Mouse (Mus musculus) lung, adult 18-20 months (tissue): ENCODE measurements around the gene Fkrp.

ENCODE experiments used
- DNase-seq, 2 experiments: peaks; one replicate each; pipeline ENCODE4 v3.0.0; 2022; ENCODE audit warnings: mixed read lengths in 2 of 2

The Fkrp gene

DNA sequence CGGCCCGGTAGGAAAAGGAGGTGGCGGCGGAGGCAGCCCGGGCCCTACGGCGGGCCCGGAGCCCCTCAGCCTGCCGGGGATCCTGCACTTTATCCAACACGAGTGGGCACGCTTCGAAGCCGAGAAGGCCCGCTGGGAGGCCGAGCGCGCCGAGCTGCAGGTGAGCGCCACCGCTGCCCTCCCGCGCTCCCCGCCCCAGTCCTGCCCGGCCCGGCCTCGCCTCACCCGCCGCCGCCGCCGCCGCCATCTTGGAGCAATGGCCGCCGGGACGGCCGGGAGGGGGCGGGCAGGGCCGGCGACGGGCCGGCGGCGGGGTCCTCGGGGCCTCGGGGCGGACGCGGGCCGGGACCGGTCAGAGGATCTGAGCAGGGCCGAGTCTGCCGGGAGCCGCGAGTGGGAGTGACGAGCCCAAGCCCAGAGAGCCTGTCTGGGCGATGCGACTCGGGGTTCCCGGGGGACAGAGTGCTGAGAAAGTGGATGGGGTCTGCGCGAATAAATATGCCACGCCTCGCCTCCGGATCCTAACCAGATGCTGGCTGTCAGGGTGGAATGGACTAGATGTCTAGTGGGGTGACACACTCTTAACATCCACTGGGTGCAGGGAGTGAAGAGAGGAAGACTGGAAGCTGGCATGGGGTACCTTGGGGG, at the start of gene Fkrp:
Fkrp (minus strand) TSS at position 258 of the 648 bp plus-strand sequence.
- peak; percentile 40 to 42 for DNase-seq

DNA sequence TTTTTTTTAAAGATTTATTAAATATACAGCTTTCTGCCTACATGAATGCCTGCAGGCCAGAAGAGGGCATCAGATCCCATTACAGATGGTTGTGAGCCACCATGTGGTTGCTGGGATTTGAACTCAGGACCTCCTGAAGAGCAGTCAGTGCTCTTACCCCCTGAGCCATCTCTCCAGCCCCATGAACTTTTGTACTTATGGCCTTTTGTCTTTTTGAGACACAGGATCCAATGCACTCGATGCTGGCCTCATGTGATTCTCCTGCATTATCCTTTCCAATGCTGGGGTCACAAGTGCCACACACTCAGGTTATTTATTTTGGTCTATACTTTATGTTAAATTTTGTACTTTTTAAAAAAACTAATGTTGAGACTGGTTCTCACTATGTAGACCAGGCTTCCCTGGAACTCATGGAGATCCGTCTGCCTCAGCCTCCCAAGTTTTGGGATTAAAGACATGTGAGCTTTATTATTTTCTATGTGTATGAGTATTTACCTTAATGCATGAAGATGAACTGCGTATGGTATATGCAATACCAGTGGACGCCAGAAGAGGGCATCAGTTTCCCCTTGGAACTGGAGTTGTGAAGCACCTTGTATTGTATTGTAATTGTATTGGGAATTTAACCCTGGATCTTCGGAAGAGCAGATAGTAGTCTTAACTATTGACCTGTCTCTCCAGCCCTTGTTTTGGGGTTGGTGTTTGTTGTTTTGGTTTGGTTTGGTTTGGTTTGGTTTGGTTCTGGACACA, 43.5 kb upstream of the Fkrp start:
- peak; percentile 37 to 54 for DNase-seq

DNA sequence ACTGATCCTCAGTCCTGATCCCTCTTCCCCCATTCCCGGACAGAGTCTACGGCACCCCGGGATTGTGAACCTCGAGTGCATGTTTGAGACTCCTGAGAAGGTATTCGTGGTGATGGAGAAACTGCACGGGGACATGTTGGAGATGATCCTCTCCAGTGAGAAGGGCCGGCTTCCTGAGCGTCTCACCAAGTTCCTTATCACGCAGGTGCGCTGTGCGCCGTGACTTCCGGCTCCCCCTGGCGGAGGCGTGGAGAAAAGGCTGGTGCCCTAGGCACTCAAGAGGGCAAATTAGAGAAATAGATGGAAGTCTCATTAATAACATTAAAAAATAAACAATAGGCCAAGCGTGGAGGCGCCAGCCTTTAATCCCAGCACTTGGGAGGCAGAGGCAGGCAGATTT, 41.8 kb upstream of the Fkrp start:
- peak; percentile 39 to 43 for DNase-seq

DNA sequence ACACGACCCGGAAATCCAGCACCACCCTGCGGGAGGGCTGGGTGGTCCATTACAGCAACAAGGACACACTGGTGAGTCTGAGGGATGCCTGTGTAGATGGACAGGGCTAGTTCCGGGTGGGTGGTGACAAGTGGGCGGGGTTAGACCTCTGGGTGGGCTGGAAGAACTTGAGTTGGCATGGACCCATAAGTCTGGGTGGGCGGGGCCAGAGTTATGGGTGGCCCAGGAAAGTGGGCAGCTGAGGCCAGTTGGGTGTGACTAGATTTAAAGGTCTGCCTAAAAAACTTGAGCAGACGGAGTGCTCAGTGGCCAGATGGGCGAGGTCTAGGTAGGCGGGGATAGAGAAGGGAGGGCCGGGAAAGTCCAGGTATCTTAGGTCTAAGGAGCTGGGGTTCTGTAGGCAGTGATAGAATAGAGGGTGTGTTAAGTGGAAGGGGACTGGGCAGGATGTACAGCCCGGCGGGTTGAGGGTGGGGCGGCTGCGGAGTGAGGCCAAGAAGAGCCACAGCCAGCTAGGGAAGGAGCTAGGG, 36.8 kb upstream of the Fkrp start:
- DNase-seq, result peak; percentile 47 to 63

DNA sequence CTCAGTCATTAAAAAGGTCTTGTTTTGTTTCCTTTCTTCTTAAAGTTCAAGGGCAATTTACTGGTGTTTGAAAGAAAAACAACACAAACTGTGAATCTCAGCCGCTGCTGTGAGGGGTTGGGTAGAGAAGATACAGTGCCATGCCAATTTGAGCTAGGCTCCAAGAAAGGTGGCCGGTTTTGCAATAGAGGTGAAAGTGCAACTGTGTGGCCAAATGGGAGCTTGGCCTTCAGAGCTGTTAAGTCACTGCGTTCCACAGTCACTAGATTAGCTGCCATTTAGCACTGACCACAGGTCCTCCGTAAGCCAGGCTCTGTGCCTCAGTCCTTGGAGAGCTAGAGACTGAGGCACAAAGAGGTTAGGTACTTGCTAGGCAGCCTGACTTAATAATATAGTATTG, 35.1 kb upstream of the Fkrp start:
- no peak for DNase-seq

DNA sequence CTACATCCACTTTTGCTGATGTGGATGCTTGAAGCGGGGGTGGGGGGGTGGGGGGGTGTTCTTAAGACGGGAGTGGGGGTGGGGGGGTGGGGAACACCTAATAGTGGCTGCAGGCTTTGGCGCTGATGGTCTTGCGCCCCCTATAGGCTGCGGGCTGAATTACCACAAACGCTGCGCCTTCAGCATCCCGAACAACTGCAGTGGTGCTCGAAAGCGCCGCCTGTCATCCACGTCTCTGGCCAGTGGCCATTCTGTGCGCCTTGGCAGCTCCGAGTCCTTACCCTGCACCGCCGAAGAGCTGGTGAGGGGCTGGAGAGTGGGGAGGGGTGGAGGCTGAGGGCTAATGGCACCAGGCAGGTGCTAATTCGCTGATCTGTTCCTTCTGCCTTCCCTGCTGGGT, 32.0 kb upstream of the Fkrp start:
- peak; percentile 52 to 53 for DNase-seq

DNA sequence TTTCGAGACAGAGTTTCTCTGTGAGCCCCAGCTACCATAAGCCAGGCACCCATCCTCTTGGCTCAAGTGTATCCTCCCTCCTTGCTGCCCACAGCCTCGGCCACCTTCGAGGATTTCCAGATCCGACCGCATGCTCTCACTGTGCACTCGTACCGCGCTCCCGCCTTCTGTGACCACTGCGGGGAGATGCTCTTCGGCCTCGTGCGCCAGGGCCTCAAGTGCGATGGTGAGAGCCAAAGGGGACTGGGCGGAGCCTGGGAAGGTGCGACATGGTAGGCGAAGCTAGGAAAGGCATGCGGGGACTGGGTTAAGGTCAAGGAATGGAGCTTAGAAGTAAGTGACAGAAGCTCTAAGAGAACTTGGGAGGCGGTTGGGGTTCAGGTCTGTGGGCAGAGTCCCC, 31.0 kb upstream of the Fkrp start:
- DNase-seq, result no peak

DNA sequence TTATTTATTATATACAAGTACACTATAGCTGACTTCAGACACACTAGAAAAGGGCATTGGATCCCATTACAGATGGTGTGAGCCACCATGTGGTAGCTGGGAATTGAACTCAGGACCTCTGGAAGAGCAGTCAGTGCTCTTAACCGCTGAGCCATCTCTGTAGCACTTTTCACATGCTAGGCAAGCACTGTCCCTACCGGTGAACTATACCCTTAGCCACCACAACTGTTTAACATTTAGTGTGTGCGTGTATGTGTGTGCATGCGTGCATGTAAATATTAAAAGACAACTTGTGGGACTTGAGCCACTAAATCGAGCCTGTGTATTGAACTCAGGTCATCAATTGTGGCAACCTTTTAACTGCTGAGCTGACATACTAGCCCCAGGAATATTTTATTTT, 30.2 kb upstream of the Fkrp start:
- no peak for DNase-seq

DNA sequence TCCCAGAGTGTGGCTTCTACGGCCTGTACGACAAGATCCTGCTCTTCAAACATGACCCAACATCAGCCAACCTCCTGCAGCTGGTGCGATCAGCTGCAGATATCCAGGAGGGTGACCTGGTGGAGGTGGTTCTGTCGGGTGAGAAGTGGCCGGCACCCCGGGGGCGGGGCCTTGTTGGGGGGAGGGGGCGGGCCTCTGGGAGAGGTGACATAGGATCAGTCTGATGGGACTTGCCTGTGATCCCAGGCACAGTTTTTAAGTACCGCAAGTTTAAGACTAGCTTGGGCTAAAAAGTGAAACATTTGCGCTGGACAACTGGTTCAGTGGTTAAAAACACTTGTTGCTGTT, 29.3 kb upstream of the Fkrp start:
- DNase-seq, result no peak

DNA sequence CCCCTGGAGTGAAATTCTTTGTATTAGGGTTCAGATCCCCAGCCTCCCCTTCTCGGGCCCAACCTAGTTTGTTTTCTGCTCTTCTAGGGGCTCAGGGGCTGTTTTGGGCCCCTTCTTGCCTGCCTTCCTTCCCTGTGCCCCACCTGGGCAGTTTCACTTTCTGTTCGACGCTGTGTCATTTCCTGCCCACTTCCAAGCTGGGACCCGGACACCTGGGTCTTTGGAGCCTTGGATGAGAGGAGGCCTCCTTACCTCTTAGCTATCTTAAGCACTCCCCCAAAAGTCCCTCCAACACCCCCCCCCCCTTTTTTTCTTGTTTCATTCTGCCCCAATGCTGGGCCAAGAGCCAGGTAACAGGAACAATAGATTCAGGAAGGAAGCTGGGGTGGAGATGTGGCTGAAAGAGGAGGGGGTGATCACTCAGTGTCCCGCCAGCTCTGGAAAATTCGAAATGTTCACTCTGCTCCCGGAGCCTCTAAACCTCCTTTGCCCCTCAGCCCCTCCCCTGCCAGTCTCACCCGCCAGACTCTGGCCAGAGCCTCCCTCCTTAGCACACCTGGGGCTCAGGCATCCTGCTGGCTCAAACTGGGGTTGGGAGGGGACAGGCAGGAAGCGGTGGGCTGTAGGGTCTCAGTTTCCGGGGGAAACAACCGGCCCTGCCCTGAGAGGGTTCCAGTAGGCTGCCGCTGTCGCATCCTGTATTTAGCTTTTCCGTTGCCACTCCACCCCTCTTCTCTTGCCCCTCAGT, 28.7 kb upstream of the Fkrp start:
- peak; percentile 65 to 69 for DNase-seq

DNA sequence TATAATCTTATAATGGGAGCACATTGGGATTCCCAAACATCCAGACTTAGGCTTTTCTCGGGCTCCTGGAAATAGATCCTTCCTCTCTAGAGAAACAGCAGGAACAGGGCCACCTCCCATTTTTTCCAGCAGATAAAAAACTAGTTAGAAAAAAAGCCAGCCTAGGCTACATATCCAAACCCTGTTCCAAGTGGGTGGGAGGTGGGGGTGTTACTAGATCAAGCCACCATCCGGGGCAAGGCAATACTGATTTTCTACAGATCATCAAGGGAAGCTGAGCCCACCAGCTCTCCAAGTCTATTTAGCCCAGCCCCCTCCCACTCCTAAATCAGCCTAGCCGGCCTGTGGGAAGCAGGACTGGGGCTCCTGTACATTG, 28.2 kb upstream of the Fkrp start:
- DNase-seq, result peak in 1 of 2 experiments; percentile 30

DNA sequence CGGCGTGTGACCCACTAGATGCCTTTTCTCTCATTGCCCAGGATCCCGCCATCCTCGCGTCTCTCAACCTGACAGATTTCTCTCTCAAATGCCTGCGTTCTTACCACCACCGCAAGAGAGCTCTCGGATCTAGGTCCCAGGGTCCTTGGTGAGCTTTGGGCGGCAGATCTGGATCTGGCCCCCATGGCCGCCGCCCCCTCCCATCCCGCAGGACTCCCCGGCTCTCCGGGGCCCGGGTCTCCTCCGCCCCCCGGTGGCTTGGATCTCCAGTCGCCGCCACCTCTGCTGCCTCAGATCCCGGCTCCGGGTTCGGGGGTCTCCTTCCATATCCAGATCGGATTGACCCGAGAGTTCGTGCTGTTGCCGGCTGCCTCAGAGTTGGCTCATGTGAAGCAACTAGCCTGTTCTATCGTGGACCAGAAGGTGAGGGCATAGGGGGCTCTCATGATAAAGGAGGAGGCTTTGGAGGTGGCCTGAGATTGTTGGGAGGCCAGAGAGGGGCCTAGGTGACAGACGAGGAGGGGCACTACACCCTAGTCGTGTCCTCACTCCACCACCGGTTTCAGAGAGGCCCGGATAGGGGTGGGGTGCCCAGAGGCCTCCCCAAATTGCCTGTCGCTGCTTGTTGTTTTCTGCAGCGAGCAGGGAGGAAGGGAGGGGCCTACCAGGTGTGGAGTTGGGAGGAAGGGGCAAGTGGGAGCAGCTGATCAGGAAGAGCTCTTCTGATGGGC, 27.1 kb upstream of the Fkrp start:
- peak; percentile 62 to 67 for DNase-seq

DNA sequence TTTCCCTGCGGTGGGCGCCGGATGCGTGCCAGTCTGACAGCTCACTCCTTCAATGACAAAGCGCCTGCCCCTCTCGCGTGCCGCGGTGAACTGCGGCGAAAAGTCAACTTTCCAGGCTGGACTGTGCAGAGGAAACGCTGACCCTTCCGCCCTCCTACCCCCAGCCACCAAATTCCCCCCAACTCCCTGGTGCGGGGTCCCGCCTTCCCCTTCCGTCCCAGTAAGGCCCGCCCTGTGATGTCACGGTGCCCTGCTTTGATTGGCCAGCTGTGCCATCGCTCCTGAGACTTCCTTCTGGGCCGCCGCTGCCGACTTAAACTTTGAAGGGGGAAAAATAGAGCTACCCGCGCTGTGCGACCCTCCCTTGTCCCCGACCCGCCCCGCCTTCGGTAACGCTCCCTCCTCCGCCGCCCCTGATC, 26.1 kb upstream of the Fkrp start, which contains the start of gene Prkd2:
Prkd2 (plus strand) TSS at position 258 of the 419 bp plus-strand sequence.
- peak; percentile 94 to 95 for DNase-seq

DNA sequence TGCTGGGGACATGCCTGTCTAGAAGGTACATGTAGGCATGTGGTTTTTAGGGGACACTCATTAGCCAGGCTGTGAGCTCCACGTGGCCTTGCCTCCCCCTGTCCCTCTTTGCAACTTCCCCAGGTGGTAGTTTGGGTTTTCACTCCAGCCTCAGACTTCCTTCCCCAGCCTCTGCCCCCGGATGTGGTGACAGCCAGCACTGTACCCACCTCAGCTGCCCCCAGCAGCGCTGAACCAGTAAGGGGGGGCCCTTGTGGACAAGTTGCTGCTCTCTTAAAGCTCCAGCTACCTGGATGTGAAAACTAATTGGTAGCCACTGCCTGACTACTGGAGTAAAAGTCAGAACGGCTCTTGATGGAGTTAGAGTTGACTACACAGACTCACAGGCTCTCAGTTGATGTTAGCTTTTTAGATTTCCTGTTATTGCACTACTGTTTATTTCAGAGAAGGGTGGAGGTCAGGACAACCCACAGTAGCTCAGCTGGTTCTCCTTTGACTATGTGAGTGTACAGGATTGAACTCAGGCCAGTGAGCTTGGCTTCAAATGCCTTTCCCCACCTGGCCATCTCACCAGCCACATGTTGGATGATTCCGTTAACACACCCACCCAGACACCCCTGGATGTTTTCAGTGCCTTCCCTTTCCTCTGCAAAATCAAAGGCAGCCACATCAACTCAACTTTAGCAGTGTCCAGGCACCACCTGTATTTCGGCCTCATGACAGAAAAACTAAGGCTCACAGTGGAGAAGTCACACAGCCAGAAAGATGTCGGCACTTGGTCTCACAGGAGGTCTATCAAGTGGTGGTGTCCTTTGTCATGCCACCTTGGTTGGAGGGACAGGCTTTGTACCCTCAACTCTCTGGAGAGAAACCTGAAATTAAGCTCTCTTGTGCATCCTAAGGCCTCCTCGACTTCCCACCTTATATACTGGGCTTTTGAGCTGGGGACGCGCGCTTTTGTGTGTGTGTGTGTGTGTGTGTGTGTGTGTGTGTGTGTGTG, 25.3 kb upstream of the Fkrp start:
- DNase-seq, result peak; percentile 48 to 57

DNA sequence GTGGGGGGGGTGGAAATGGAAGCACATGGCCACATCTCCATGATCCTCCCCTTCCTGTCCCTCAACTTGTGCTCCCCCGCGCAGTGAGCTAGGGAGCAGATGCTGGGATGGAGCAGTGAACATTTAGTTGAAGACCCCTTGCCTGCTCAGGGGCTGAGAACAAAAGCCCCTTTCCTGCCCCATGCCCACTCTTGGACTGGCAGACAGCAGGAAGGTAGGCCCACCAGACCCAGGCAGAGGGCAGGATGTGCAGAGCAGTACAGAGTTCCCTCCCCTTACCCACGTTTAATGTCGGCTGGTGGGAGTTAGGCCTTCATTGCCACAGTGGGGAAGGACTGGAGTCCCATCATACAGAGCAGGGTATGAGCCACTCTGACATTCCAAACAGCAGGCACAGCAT, 24.5 kb upstream of the Fkrp start:
- DNase-seq, result no peak

DNA sequence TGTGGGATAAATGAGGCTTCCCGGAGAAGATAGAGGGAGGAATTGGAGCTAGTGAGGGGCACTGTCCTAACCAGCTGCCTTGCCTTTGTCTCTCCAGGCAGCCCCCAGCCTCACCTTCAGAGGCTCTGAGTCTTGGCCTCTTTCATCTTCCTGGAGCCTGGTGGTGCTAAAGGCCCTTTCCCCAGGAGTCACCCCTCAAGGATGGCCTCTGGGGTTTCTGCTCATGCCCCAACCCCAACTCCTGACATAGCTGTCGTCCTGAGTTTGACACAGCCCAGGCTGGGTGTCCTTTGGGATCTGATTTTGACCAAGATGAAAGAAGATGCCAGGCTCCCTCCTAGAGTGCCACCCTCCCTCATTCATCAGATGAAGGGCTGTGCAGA, 23.6 kb upstream of the Fkrp start:
- no peak for DNase-seq

DNA sequence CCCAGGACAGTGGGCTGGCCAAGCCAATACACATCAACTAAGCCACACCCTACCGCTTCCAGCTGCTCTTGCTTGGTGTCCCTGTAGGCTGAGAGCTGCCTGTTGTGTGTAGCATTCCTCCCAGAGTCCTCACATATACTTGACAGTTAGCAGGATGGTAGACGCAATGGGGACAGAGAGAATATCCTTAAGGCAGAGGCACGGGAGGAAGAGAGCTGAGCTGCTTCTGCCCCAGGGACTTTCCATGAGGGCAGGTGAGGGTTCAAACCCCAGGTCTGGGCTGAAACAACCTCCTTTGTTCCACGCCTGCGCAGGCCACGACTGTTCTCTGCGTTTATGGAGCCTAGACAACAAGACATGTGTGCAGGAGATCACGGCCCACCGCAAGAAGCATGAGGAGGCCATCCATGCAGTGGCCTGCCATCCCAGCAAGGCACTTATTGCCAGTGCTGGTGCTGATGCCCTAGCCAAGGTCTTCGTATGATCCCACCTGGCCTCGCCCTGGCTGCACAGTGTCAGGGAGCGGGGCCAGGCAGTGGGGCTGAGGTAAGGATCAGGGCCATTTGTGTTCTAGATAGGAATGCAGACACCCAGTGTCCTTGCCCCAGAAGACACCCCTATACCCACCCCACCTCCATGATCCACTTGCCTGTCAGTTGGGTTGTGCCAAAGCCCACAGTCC, 23.0 kb upstream of the Fkrp start:
- DNase-seq, result no peak

DNA sequence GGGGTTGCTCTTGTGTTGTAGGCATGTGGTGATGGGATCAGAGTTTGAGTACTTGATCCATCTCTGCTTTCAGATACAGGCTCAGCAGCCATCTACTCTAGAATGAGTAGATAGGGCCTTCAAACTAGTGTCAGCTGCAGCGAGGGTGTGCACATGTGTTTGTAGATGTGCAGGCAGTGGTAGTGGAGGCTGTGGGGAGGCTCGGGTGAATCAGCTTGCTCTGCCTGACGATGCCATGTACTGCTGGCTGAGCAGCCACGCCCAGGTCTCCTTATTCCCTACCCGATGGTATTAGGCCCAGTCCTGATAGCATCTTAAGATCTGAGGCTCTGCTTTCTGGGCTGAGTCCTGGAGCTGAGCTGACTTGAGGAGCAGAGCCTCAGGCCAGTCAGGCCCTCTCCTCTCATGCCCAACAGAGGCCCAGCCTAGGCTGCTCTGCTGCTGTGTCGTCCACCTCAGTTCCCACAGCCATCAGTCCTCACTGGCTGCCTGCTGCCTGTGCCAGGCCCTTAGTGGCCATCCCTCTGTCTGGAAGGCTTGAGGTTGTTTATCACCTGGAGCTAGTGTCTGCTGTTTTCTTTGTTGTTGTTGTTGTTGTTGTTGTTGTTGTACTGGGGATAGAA, 22.4 kb upstream of the Fkrp start:
- DNase-seq, result no peak

DNA sequence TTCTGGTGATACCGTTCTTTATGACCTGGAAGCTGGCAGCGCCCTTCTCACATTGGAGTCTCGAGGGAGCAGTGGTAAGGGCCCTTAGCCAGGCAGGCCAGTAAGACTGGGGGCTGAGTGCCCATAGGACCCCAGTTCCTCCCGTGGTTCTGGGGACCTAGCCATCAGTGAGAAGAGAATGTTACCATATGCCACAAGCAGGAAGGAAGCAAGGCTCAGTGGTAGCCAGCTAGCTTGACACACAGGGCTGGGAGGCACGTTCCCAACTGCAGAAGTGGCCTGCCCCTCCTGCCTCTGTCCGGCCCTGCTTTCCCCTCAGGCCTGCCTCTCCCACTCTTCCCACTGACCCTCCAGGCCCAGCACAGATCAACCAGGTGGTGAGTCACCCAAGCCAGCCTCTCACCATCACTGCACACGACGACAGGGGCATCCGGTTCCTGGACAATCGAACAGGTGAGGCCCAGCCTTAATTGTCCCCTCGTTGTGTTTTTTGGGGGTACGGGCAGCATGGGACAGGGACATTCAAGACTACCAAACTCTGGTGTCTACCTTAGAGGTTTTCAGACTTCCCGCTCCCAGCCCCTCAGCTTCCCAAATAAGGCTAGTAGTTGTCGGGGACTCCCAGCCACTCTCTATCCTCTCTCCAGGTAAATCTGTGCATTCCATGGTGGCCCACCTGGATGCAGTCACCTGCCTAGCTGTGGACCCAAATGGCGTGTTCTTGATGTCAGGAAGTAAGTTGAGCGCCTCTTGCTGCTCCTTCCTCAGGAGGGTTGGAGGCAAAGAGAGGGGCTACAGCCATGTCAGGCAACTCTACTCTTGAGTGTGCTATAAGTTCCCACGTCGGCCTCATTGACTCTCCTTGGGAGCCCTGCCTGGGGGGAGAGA, 21.6 kb upstream of the Fkrp start:
- DNase-seq, result no peak

DNA sequence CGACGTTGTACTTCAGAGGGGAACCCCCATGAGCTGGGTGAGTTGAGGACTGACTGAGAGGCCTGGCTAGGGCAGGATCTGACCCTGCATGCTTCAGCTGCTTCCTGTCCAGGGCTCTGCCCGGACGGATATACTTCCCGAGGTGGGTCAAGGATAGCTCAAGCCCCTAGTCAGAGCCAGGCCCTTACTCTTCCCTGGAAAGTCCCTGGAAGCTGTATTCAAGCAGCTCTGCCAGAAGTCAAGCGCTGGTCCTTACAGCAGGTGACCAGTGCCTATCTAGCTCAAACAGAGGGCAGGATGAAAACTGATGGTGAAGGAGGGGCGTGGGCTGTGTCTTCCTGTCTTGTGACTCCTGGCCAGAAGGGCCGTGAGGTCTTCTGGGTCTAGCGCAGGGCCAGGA, 13.9 kb upstream of the Fkrp start:
- no peak for DNase-seq
